Mouse (Mus musculus) E14TG2a.4 (cell line): ENCODE measurements around the gene Lhx2.

ENCODE experiments used
- CTCF ChIP-seq: conservative IDR thresholded peaks from 2 replicates; pipeline ENCODE4 v1.5.1; 2014; ENCODE audit warnings: low read length
- POU5F1 ChIP-seq: IDR thresholded peaks from 2 replicates; pipeline ENCODE4 v1.6.1; 2014; ENCODE audit warnings: low read length, borderline replicate concordance

GRCm38 (mm10) chr2:38405356-38405755 lies 66.3 kb downstream of the Lhx2 start:
- TF ChIP-seq CTCF (no peak), POU5F1 (no peak)
